Mouse (Mus musculus): ENCODE measurements around the gene Commd6.

GRCm38 (mm10) chr14:101666056-101666455, 25.6 kb upstream of the Commd6 start:
- TF ChIP-seq CTCF (IDR thresholded peaks at IDR 0.05; ENCODE audit: control insufficient read depth, insufficient read depth, insufficient replicate concordance, low read depth, low read length) (no peak), POLR2A (IDR thresholded peaks at IDR 0.05; ENCODE audit: control insufficient read depth, low read depth, low read length) (no peak)
